In the genomic region with DNA sequence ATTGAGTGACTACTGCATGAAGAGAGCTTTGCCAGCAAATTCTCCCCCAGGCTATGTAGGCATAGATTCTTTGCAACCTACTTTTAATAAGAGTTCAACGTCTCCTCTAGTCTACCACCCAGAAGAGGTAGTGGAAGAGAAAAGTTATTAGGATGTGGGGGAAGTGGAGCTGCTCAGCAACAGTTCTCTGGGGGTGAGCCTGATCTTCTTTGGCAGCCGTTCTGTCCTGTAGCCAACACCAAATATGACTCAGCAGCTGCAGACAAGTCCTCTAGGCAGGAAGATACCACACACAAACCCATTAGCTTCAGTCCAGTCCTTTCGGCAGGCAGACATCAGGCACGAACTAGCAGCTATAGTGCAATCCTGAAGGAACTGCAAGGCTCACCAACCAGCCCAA, we compare ENCODE assay signal across 19 mouse cellular contexts. TPM values are rescaled to one million over a fixed set of nuclear protein-coding genes. Genes with fewer than 3 reads are reported as not detected.
A peak's percentile ranks its signal among the peaks of the same experiment; 100 is the strongest.
DNase-seq lines count a peak whose midpoint lies in the region; ATAC-seq lines count a peak whose summit lies in the region.
"Had no signal": no experiment of that assay in that cellular context is flagged by ENCODE, and none has a peak within 500 bp of the region (broad histone marks: within the 10 kb centered on the region; RNA-seq: fewer than 3 reads in every experiment).

No protein-coding gene starts in this region.

- no peaks in the 10 kb centered on the region for H3K36me3 ChIP-seq in heart, embryonic 11.5 days (ENCODE audit: control insufficient read depth, insufficient read depth, low read length)
- H3K36me3 ChIP-seq: heart, embryonic 10.5 days; hindbrain, embryonic 13.5 days; neural tube, embryonic 13.5 days had no signal

- H3K4me3 ChIP-seq in heart, embryonic 11.5 days (ENCODE audit: low read depth, low read length) = no peak overlapping the region
- H3K4me3 ChIP-seq: heart, embryonic 10.5 days; hindbrain, embryonic 13.5 days; neural tube, embryonic 13.5 days had no signal

- H3K4me1 ChIP-seq in heart, embryonic 11.5 days (ENCODE audit: control insufficient read depth, insufficient read depth, low read length) = no peaks in the 10 kb centered on the region
- H3K4me1 ChIP-seq: hindbrain, embryonic 13.5 days; neural tube, embryonic 13.5 days had no signal

- peak; percentile 44 to 60 for DNase-seq in adrenal gland, adult (ENCODE audit: inconsistent age in 2 of 2, low spot score in 1 of 2)
- no peak for DNase-seq in adrenal gland, postnatal 4 days (ENCODE audit: low spot score in 2 of 2)
- peak; percentile 92 for DNase-seq in heart, adult 11 months
- peak; percentile 35 for DNase-seq in right cerebral cortex, adult 18-20 months
- no peak for DNase-seq in right cerebral cortex, postnatal 14 days
- no peak for DNase-seq in yolk sac, embryonic 10.5 days (ENCODE audit: low spot score)
- no peak for DNase-seq in cerebellum, adult 8-10 months
- DNase-seq: cerebellum, adult 11-12 months; kidney, postnatal 14 days; liver; lung, adult 2 months had no signal

- H3K9ac ChIP-seq in heart, embryonic 11.5 days (ENCODE audit: low read depth, low read length) = no peak overlapping the region
- H3K9ac ChIP-seq: hindbrain, embryonic 13.5 days; neural tube, embryonic 13.5 days had no signal

- no peak for ATAC-seq in heart, embryonic 11.5 days (replicated peaks; ENCODE audit: insufficient number of reproducible peaks, low FRiP score, low TSS enrichment)
- ATAC-seq: forebrain, embryonic 14.5 days; intestine, embryonic 16.5 days had no signal

- no peak overlapping the region for H3K27ac ChIP-seq in heart, embryonic 11.5 days (ENCODE audit: low read depth, low read length)
- H3K27ac ChIP-seq: heart, embryonic 10.5 days; hindbrain, embryonic 13.5 days; neural tube, embryonic 13.5 days had no signal

- 65% methylated on average over 4 of the region's 4 CpGs for WGBS in heart, embryonic 11.5 days (ENCODE audit: insufficient replicate concordance)

- no peaks in the 10 kb centered on the region for H3K9me3 ChIP-seq in heart, embryonic 11.5 days (replicated peaks; ENCODE audit: control insufficient read depth, low read length)
- H3K9me3 ChIP-seq: heart, embryonic 10.5 days; hindbrain, embryonic 13.5 days; neural tube, embryonic 13.5 days had no signal

- peaks cover 21% of the 10 kb centered on the region for H3K27me3 ChIP-seq in heart, embryonic 11.5 days (ENCODE audit: control insufficient read depth, insufficient read depth, low read length)

- no peak overlapping the region for H3K4me2 ChIP-seq in heart, embryonic 11.5 days
- H3K4me2 ChIP-seq: hindbrain, embryonic 13.5 days; neural tube, embryonic 13.5 days had no signal

RNA-seq across cellular contexts. Expression of a gene that starts 5.4 kb away (rescaled TPM):
- total RNA-seq in adrenal gland, postnatal 4 days (2021) = 1 to 10 TPM; 3.4 to 5.6 TPM
- 9.2 and 12.1 TPM in 2 replicates for polyA plus RNA-seq in heart, embryonic 11.5 days (2014; fragmentation: Nextera tagmentation; extraction: Ambion mirVana)
- total RNA-seq: megakaryocyte, adult 5-6 weeks had no signal

RNA-seq across cellular contexts. Expression of a gene that starts 6.3 kb away (rescaled TPM):
- total RNA-seq in adrenal gland, postnatal 4 days (2021) = 1 to 10 TPM; 5.2 to 6.0 TPM
- polyA plus RNA-seq in heart, embryonic 11.5 days (2014; fragmentation: Nextera tagmentation; extraction: Ambion mirVana) = 1.2 and 2.4 TPM in 2 replicates
- total RNA-seq: left cerebral cortex, adult 8-10 months; megakaryocyte, adult 5-6 weeks had no signal

RNA-seq across cellular contexts. Expression of a gene that starts 31.7 kb away (rescaled TPM):
- 10 to 100 TPM; 40.1 to 42.4 TPM for total RNA-seq in adrenal gland, postnatal 4 days (2021)
- 36.2 and 48.4 TPM in 2 replicates for polyA plus RNA-seq in heart, embryonic 11.5 days (2014; fragmentation: Nextera tagmentation; extraction: Ambion mirVana)

RNA-seq across cellular contexts. Expression of a gene that starts 48.2 kb away (rescaled TPM):
- 100 to 1,000 TPM; 659 to 670 TPM for total RNA-seq in adrenal gland, postnatal 4 days (2021)
- 632 and 701 TPM in 2 replicates for polyA plus RNA-seq in heart, embryonic 11.5 days (2014; fragmentation: Nextera tagmentation; extraction: Ambion mirVana)

Comparison
In these comparisons a context has a peak if more than half of its experiments do, and no peak if none do; other contexts are left out.
1. DNase-seq: peak in adrenal gland, adult (2 of 2), heart, adult 11 months (single experiment) and right cerebral cortex, adult 18-20 months (single experiment); none in adrenal gland, postnatal 4 days (0 of 2), right cerebral cortex, postnatal 14 days (single experiment), yolk sac, embryonic 10.5 days (single experiment) and cerebellum, adult 8-10 months (single experiment).